Mouse (Mus musculus): ENCODE measurements around the gene Sox30. TPM values are rescaled to one million over a fixed set of nuclear protein-coding genes. Genes with fewer than 3 reads are reported as not detected.
A peak's percentile ranks its signal among the peaks of the same experiment; 100 is the strongest.

Sox30 gene
- polyA plus RNA-seq, 1 experiment = not detected

GRCm38 (mm10) chr11:46056770-46057411, 76.8 kb downstream of the Sox30 start:
- Histone ChIP-seq H3K4me3 (ENCODE audit: insufficient read depth, low read depth, low read length) (peak overlapping the region; percentile 58), H3K4me1 (ENCODE audit: control insufficient read depth, insufficient read depth, low read length) (peaks cover 5% of the 10 kb centered on the region; the same call in 1 of the 2 replicates), H3K27ac (ENCODE audit: insufficient read depth, low read depth, low read length) (no peak overlapping the region)
- WGBS = 6% methylated on average over 25 of the region's 25 CpGs
- TF ChIP-seq POLR2A (IDR thresholded peaks at IDR 0.05; ENCODE audit: insufficient read depth, low read depth, low read length) = no peak
- TF ChIP-seq CTCF (IDR thresholded peaks at IDR 0.05; ENCODE audit: insufficient read depth, low read depth, low read length) = no peak

GRCm38 (mm10) chr11:46058011-46058410, 77.9 kb downstream of the Sox30 start:
- TF ChIP-seq POLR2A (IDR thresholded peaks at IDR 0.05; ENCODE audit: insufficient read depth, low read depth, low read length) = no peak
- no peak for TF ChIP-seq CTCF (IDR thresholded peaks at IDR 0.05; ENCODE audit: insufficient read depth, low read depth, low read length)
- H3K27ac ChIP-seq (ENCODE audit: insufficient read depth, low read depth, low read length) = no peak overlapping the region
- H3K4me3 ChIP-seq (ENCODE audit: insufficient read depth, low read depth, low read length) = no peak overlapping the region
- WGBS = 91% methylated on average over 9 of the region's 9 CpGs
- H3K4me1 ChIP-seq (ENCODE audit: control insufficient read depth, insufficient read depth, low read length) = peaks cover 5% of the 10 kb centered on the region; the same call in 1 of the 2 replicates

GRCm38 (mm10) chr11:46058916-46059315, 78.8 kb downstream of the Sox30 start:
- no peak overlapping the region for H3K27ac ChIP-seq (ENCODE audit: insufficient read depth, low read depth, low read length)
- WGBS = 97% methylated on average over 4 of the region's 4 CpGs
- peaks cover 9% of the 10 kb centered on the region; the same call in 1 of the 2 replicates for H3K4me1 ChIP-seq (ENCODE audit: control insufficient read depth, insufficient read depth, low read length)
- no peak for TF ChIP-seq CTCF (IDR thresholded peaks at IDR 0.05; ENCODE audit: insufficient read depth, low read depth, low read length)
- H3K4me3 ChIP-seq (ENCODE audit: insufficient read depth, low read depth, low read length) = no peak overlapping the region

GRCm38 (mm10) chr11:46059887-46060650, 80.0 kb downstream of the Sox30 start:
- TF ChIP-seq POLR2A (IDR thresholded peaks at IDR 0.05; ENCODE audit: insufficient read depth, low read depth, low read length) = no peak
- no peak for TF ChIP-seq CTCF (IDR thresholded peaks at IDR 0.05; ENCODE audit: insufficient read depth, low read depth, low read length)
- 94% methylated on average over 8 of the region's 8 CpGs for WGBS
- Histone ChIP-seq H3K4me3 (ENCODE audit: insufficient read depth, low read depth, low read length) (no peak overlapping the region), H3K27ac (ENCODE audit: insufficient read depth, low read depth, low read length) (no peak overlapping the region), H3K4me1 (ENCODE audit: control insufficient read depth, insufficient read depth, low read length) (peaks cover 12% of the 10 kb centered on the region; the same call in 1 of the 2 replicates)

GRCm38 (mm10) chr11:46060651-46061020, 80.5 kb downstream of the Sox30 start:
- Histone ChIP-seq H3K27ac (ENCODE audit: insufficient read depth, low read depth, low read length) (no peak overlapping the region), H3K4me1 (ENCODE audit: control insufficient read depth, insufficient read depth, low read length) (peaks cover 17% of the 10 kb centered on the region; the same call in 1 of the 2 replicates), H3K4me3 (ENCODE audit: insufficient read depth, low read depth, low read length) (no peak overlapping the region)
- TF ChIP-seq POLR2A (IDR thresholded peaks at IDR 0.05; ENCODE audit: insufficient read depth, low read depth, low read length) (no peak), CTCF (IDR thresholded peaks at IDR 0.05; ENCODE audit: insufficient read depth, low read depth, low read length) (no peak)
- WGBS = 88% methylated on average over 5 of the region's 5 CpGs

- H3K4me1 ChIP-seq (ENCODE audit: control insufficient read depth, insufficient read depth, low read length) = peaks cover 16% of the 10 kb centered on the region; the same call in 1 of the 2 replicates
- 88% methylated on average over 6 of the region's 6 CpGs for WGBS
- H3K4me3 ChIP-seq (ENCODE audit: insufficient read depth, low read depth, low read length) = no peak overlapping the region
- TF ChIP-seq POLR2A (IDR thresholded peaks at IDR 0.05; ENCODE audit: insufficient read depth, low read depth, low read length) (no peak), CTCF (IDR thresholded peaks at IDR 0.05; ENCODE audit: insufficient read depth, low read depth, low read length) (no peak)
- no peak overlapping the region for H3K27ac ChIP-seq (ENCODE audit: insufficient read depth, low read depth, low read length)
Measured at GRCm38 (mm10) chr11:46061776-46062445, 81.8 kb downstream of the Sox30 start.

GRCm38 (mm10) chr11:46062569-46062968, 82.5 kb downstream of the Sox30 start:
- TF ChIP-seq POLR2A (IDR thresholded peaks at IDR 0.05; ENCODE audit: insufficient read depth, low read depth, low read length) (no peak), CTCF (IDR thresholded peaks at IDR 0.05; ENCODE audit: insufficient read depth, low read depth, low read length) (no peak)
- Histone ChIP-seq H3K4me1 (ENCODE audit: control insufficient read depth, insufficient read depth, low read length) (peaks cover 12% of the 10 kb centered on the region; the same call in 1 of the 2 replicates), H3K27ac (ENCODE audit: insufficient read depth, low read depth, low read length) (no peak overlapping the region), H3K4me3 (ENCODE audit: insufficient read depth, low read depth, low read length) (no peak overlapping the region)
- WGBS = 68% methylated on average over 4 of the region's 4 CpGs

GRCm38 (mm10) chr11:46062993-46063731, 83.1 kb downstream of the Sox30 start:
- Histone ChIP-seq H3K27ac (ENCODE audit: insufficient read depth, low read depth, low read length) (no peak overlapping the region), H3K4me3 (ENCODE audit: insufficient read depth, low read depth, low read length) (no peak overlapping the region), H3K4me1 (ENCODE audit: control insufficient read depth, insufficient read depth, low read length) (peaks cover 12% of the 10 kb centered on the region; the same call in 1 of the 2 replicates)
- WGBS = 73% methylated on average over 9 of the region's 9 CpGs
- no peak for TF ChIP-seq POLR2A (IDR thresholded peaks at IDR 0.05; ENCODE audit: insufficient read depth, low read depth, low read length)
- no peak for TF ChIP-seq CTCF (IDR thresholded peaks at IDR 0.05; ENCODE audit: insufficient read depth, low read depth, low read length)
